Mouse (Mus musculus) thymus, postnatal 10 days (tissue): ENCODE data around the gene Sumo3.

Experiments used
- DNase-seq, 2 experiments: peaks; one replicate each; pipeline ENCODE4 v3.0.0; 2021; ENCODE audit warnings: low spot score in 2 of 2

Sumo3 gene

GRCm38 (mm10) chr10:77605908-77606826 is at the start of gene Sumo3, which contains the start of gene Gm49325:
Gene Sumo3, plus strand, starts transcription at chr10:77606097.
Gene Gm49325, plus strand, starts transcription at chr10:77606197.
- peak; percentile 98 to 100 for DNase-seq

- no peak for DNase-seq
Observed at GRCm38 (mm10) chr10:77556631-77557030, 49.3 kb upstream of the Sumo3 start.

GRCm38 (mm10) chr10:77557641-77558040 is 48.3 kb upstream of the Sumo3 start:
- DNase-seq = peak in 1 of 2 experiments; percentile 26

GRCm38 (mm10) chr10:77560090-77560489 is 45.8 kb upstream of the Sumo3 start:
- no peak for DNase-seq

- no peak for DNase-seq
Observed at GRCm38 (mm10) chr10:77560830-77561229, 45.1 kb upstream of the Sumo3 start.

- DNase-seq = no peak
Observed at GRCm38 (mm10) chr10:77561508-77561907, 44.4 kb upstream of the Sumo3 start.

- no peak for DNase-seq
Observed at GRCm38 (mm10) chr10:77565005-77565404, 40.9 kb upstream of the Sumo3 start.

GRCm38 (mm10) chr10:77566651-77567050 is 39.2 kb upstream of the Sumo3 start:
- peak; percentile 66 to 94 for DNase-seq

- DNase-seq = no peak
Observed at GRCm38 (mm10) chr10:77569481-77569880, 36.4 kb upstream of the Sumo3 start.

GRCm38 (mm10) chr10:77569973-77570658 is 35.8 kb upstream of the Sumo3 start:
- DNase-seq = no peak

GRCm38 (mm10) chr10:77572225-77572624 is 33.7 kb upstream of the Sumo3 start:
- peak in 1 of 2 experiments; percentile 3 for DNase-seq

GRCm38 (mm10) chr10:77573162-77573561 is 32.7 kb upstream of the Sumo3 start:
- DNase-seq = no peak

GRCm38 (mm10) chr10:77580027-77580920 is 25.6 kb upstream of the Sumo3 start:
- DNase-seq = peak in 1 of 2 experiments; percentile 4

GRCm38 (mm10) chr10:77581023-77581407 is 24.9 kb upstream of the Sumo3 start:
- no peak for DNase-seq

GRCm38 (mm10) chr10:77581408-77582284 is 24.3 kb upstream of the Sumo3 start, which contains the start of gene Pttg1ip:
Gene Pttg1ip, plus strand, starts transcription at chr10:77581720.
- peak; percentile 92 to 95 for DNase-seq

- peak in 1 of 2 experiments; percentile 5 for DNase-seq
Observed at GRCm38 (mm10) chr10:77582285-77582618, 23.6 kb upstream of the Sumo3 start.

- DNase-seq = no peak
Observed at GRCm38 (mm10) chr10:77583795-77584422, 22.0 kb upstream of the Sumo3 start.

- no peak for DNase-seq
Observed at GRCm38 (mm10) chr10:77586637-77587036, 19.3 kb upstream of the Sumo3 start.

- DNase-seq = no peak
Observed at GRCm38 (mm10) chr10:77587091-77587775, 18.7 kb upstream of the Sumo3 start.

- no peak for DNase-seq
Observed at GRCm38 (mm10) chr10:77588036-77588435, 17.9 kb upstream of the Sumo3 start.
